Mouse (Mus musculus) splenic B cell, adult 2 months (primary cell): ENCODE measurements around the gene Ikbkg.
"Not testable (repeated sequence)": the region's sequence is repeated elsewhere in the genome, so short reads cannot be mapped to it uniquely, and the experiment has no call there.

Experiments used
- DNase-seq: peaks from one replicate; pipeline ENCODE4 v3.0.0-alpha.2; 2011; ENCODE audit warnings: low read depth, low spot score
- H3K27me3 ChIP-seq: 2 replicates; pipeline ENCODE4 v1.6.1; 2012; ENCODE audit warnings: mild to moderate bottlenecking, low read length, moderate library complexity, mixed read lengths; ENCODE audit not compliant: control insufficient read depth, poor library complexity, insufficient read depth, severe bottlenecking
- H3K36me3 ChIP-seq: 2 replicates; pipeline ENCODE4 v1.6.1; 2012; ENCODE audit warnings: mild to moderate bottlenecking, low read length, moderate library complexity, mixed read lengths; ENCODE audit not compliant: control insufficient read depth, poor library complexity, insufficient read depth, severe bottlenecking

Gene Ikbkg

GRCm38 (mm10) chrX:74392535-74393443 lies at the start of gene Ikbkg, which contains the start of gene Fam3a:
Gene Ikbkg, plus strand, starts transcription at chrX:74393290.
Gene Fam3a, minus strand, starts transcription at chrX:74393272.
- peak; percentile 94 for DNase-seq
- Histone ChIP-seq H3K27me3 (no peaks in the 10 kb centered on the region), H3K36me3 (no peaks in the 10 kb centered on the region)

- Histone ChIP-seq H3K27me3 (no peaks in the 10 kb centered on the region), H3K36me3 (no peaks in the 10 kb centered on the region)
- DNase-seq: no peak
Observed at GRCm38 (mm10) chrX:74352645-74353466, 40.2 kb upstream of the Ikbkg start.

DNA sequence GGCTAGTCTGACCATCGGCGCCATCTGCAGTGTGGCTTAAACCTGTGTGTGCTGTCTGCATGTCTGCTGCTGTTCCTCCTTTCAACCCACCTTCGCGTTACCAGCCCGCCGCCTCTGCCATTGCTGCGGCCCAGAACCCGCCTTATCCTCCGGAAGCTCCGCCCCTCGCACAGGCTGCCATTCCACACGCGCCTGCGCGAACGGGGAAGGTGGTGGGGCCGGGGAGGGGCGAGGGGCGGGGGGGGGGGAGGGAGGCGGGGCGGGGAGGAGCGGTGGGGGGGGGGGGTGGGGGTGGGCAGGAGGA lies 39.7 kb upstream of the Ikbkg start, which contains the start of gene Lage3:
Gene Lage3 (minus strand): TSS at position 152 of the 304 bp plus-strand sequence.
- H3K36me3 ChIP-seq: no peaks in the 10 kb centered on the region

GRCm38 (mm10) chrX:74357069-74357468 lies 36.0 kb upstream of the Ikbkg start:
- not testable (repeated sequence) for H3K27me3 ChIP-seq, H3K36me3 ChIP-seq, DNase-seq

More for the DNA sequence above, 39.7 kb upstream of the Ikbkg start, which contains the start of gene Lage3:
- no peaks in the 10 kb centered on the region for H3K27me3 ChIP-seq
- peak; percentile 87 for DNase-seq

DNA sequence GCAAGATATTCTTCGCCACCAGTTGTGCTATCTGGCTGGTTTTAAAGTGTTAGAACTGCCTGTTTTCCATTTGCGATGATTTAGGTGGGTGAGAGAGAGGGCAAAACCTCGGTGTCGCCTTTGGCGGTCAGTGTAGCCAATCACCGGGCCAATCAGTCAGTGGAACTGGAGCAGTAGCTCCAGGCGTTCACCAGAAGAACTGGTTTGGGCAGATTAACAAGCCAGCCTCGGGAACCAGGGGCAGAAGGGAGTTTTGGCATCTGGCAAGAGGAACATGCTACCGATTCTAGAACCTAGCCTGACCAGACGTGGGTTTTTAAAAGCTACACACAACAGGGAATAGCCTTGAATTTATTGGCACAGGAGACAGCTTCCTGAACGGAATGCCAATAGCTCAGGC lies 33.9 kb upstream of the Ikbkg start:
- no peak for DNase-seq
- no peaks in the 10 kb centered on the region for H3K36me3 ChIP-seq
- no peaks in the 10 kb centered on the region for H3K27me3 ChIP-seq

- no peak for DNase-seq
- H3K36me3 ChIP-seq: no peaks in the 10 kb centered on the region
- H3K27me3 ChIP-seq: no peaks in the 10 kb centered on the region
Observed at GRCm38 (mm10) chrX:74367512-74367911, 25.6 kb upstream of the Ikbkg start.

GRCm38 (mm10) chrX:74368209-74368909 lies 24.7 kb upstream of the Ikbkg start:
- peak; percentile 66 for DNase-seq
- no peaks in the 10 kb centered on the region for H3K27me3 ChIP-seq
- no peaks in the 10 kb centered on the region for H3K36me3 ChIP-seq

GRCm38 (mm10) chrX:74372888-74373549 lies 20.1 kb upstream of the Ikbkg start, which contains the start of the genes Ubl4a and Slc10a3:
Gene Ubl4a, minus strand, starts transcription at chrX:74373218.
Gene Slc10a3, minus strand, starts transcription at chrX:74373349.
- peak; percentile 95 for DNase-seq
- Histone ChIP-seq H3K36me3 (no peaks in the 10 kb centered on the region), H3K27me3 (no peaks in the 10 kb centered on the region)

- no peaks in the 10 kb centered on the region for H3K27me3 ChIP-seq
- H3K36me3 ChIP-seq: peaks cover 3% of the 10 kb centered on the region; the same call in 1 of the 2 replicates
- DNase-seq: no peak
Observed at GRCm38 (mm10) chrX:74384451-74384850, 8.6 kb upstream of the Ikbkg start.

GRCm38 (mm10) chrX:74388153-74388552 lies 4.9 kb upstream of the Ikbkg start:
- DNase-seq: no peak
- no peaks in the 10 kb centered on the region for H3K27me3 ChIP-seq
- H3K36me3 ChIP-seq: peaks cover 3% of the 10 kb centered on the region; the same call in 1 of the 2 replicates

DNA sequence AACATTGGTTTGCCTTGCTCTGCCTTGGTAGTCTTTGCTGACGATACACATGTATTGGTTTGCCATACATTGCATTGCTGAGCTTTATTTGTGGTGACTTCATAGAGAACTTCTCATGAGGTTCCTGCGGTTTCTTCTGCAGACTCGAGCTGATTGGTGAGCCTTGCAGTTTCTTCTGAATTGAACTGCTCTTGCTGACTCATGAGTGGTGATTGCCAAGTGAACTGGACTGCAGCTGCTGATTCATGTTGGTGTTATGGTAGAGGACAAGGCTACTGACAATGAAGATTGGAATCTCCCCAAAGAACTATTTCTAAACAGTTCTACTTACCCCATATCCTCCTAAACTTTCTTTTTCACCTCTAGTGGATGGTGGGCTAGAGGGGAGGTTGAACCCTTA lies 7.0 kb downstream of the Ikbkg start:
- no peak for DNase-seq
- no peaks in the 10 kb centered on the region for H3K27me3 ChIP-seq

DNA sequence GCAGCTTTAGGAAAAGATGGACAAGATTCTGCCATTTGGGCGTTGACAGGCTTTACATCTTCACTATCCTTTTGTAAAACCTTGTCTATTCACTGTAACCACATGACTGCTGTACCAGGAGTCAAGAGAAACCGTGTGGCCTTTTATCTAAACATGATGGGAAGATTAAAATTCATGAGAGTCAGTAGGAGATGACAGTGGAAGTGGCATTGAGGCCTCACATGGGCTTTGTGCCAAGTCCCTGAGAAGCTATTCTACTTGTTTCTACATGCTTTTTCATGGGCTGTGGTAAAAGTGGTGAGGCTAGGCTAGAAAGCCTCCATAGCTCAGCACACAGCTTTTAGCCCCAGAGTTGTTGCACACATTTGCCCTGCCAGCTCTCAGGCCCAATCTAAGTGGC lies 15.2 kb downstream of the Ikbkg start:
- no peak for DNase-seq
- H3K36me3 ChIP-seq: no peaks in the 10 kb centered on the region
- no peaks in the 10 kb centered on the region for H3K27me3 ChIP-seq

More for the DNA sequence above, 7.0 kb downstream of the Ikbkg start:
- no peaks in the 10 kb centered on the region for H3K36me3 ChIP-seq

DNA sequence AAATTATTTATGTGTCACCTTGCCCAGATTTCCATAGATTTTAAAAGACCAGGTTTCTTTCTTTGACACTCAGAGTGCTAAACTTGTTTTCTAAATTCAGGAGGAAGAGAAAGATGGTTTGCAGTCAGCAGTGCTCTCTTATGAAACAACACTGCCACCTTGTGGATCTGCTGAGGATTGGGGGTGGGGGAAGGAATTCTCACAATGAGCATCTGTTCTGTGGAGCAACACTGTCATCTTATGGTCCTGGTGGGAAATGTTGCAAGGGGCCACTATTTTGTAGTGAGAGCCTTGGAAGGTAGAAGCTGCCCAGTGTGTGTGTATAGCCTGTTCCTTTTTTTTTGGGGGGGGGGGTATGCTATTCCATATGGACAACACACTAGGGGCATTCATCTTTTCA lies 20.3 kb downstream of the Ikbkg start:
- peak; percentile 86 for DNase-seq
- H3K27me3 ChIP-seq: no peaks in the 10 kb centered on the region
- no peaks in the 10 kb centered on the region for H3K36me3 ChIP-seq

- no peak for DNase-seq
- Histone ChIP-seq H3K27me3 (no peaks in the 10 kb centered on the region), H3K36me3 (no peaks in the 10 kb centered on the region)
Observed at GRCm38 (mm10) chrX:74424443-74424842, 31.4 kb downstream of the Ikbkg start.
